Comparison of ENCODE assay signal across 9 mouse cellular contexts in the genomic region with DNA sequence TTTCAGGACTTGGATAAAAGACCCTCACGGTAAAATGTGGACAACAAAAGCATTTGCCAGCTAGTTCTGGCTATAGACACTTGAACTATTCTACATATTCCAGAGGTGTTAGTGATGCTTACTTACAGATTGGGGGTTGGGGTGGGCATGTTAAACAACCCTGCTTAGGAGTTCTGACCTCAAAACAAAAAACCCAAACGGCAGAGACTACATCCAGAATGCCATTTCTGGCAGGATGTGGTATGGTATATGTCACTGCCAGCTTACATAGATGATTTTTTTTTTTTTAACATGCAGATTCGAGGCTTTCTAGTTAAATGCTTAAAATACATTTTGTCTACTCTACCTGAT. TPM values are rescaled to one million over a fixed set of nuclear protein-coding genes. Genes with fewer than 3 reads are reported as not detected.
DNase-seq lines count a peak whose midpoint lies in the region; ATAC-seq and TF ChIP-seq lines count a peak whose summit lies in the region.
"Had no signal": no experiment of that assay in that cellular context is flagged by ENCODE, and none has a peak within 500 bp of the region (broad histone marks: within the 10 kb centered on the region; RNA-seq: fewer than 3 reads in every experiment).

No protein-coding gene starts in this region.

- no peaks in the 10 kb centered on the region; the same call in 1 of the 2 replicates for H3K4me1 ChIP-seq in embryonic fibroblast, embryonic 13.5 days (ENCODE audit: control insufficient read depth, insufficient read depth, low read length)
- H3K4me1 ChIP-seq in limb, embryonic 12.5 days (replicated peaks) = peaks cover 18% of the 10 kb centered on the region

- no peak overlapping the region for H3K27ac ChIP-seq in embryonic fibroblast, embryonic 13.5 days (ENCODE audit: insufficient read depth, low read length)
- no peak overlapping the region for H3K27ac ChIP-seq in limb, embryonic 12.5 days

- peak overlapping the region; percentile 69 for H3K4me3 ChIP-seq in embryonic fibroblast, embryonic 13.5 days (ENCODE audit: insufficient read depth, low read length)
- peak overlapping the region; percentile 96 for H3K4me3 ChIP-seq in limb, embryonic 12.5 days (replicated peaks)

- no peak for TF ChIP-seq CTCF in embryonic fibroblast, embryonic 13.5 days (IDR thresholded peaks at IDR 0.05; ENCODE audit: borderline replicate concordance, insufficient read depth, low read length)

- DNase-seq in embryo, embryonic 10 days (ENCODE audit: low spot score) = peak; percentile 14
- no peak for DNase-seq in embryo, embryonic 10.5 days (ENCODE audit: low spot score)
- peak; percentile 6 for DNase-seq in retina, postnatal 1 day
- no peak for DNase-seq in cerebellum, postnatal 25 days
- no peak for DNase-seq in cerebellum, adult 11 months

- WGBS in limb, embryonic 12.5 days = 10% methylated on average over 3 of the region's 3 CpGs

- no peaks in the 10 kb centered on the region for H3K27me3 ChIP-seq in limb, embryonic 12.5 days
- H3K27me3 ChIP-seq: Patski had no signal

- TF ChIP-seq POLR2A in embryonic fibroblast, embryonic 13.5 days (IDR thresholded peaks at IDR 0.05; ENCODE audit: low read depth, low read length) = no peak

- H3K4me2 ChIP-seq in limb, embryonic 12.5 days = peak overlapping the region; percentile 68

- H3K9ac ChIP-seq in limb, embryonic 12.5 days (replicated peaks) = peak overlapping the region; percentile 100

- H3K9me3 ChIP-seq in limb, embryonic 12.5 days = no peaks in the 10 kb centered on the region

- ATAC-seq in CD4-positive, CD25-positive, alpha-beta regulatory T cell, adult 4 months = peak; percentile 52
- no peak for ATAC-seq in limb, embryonic 12.5 days (ENCODE audit: insufficient number of reproducible peaks, insufficient read depth, low FRiP score, low TSS enrichment, low read depth)

- no peaks in the 10 kb centered on the region for H3K36me3 ChIP-seq in limb, embryonic 12.5 days

RNA-seq across cellular contexts. Expression of gene Rbm33, which starts 1.0 kb away (rescaled TPM):
- polyA plus RNA-seq in CD4-positive, CD25-positive, alpha-beta regulatory T cell, adult 4 months (2017; shearing (Covaris generic)) = 10 to 100 TPM; 13.2 to 13.5 TPM
- polyA plus RNA-seq in embryonic fibroblast, embryonic 13.5 days (2011; ENCODE audit: insufficient read length, low read depth, missing spikeins) = 24.2 and 26.4 TPM in 2 replicates
- 16.0 and 18.1 TPM in 2 replicates for polyA plus RNA-seq in limb, embryonic 12.5 days (2016; fragmentation: Nextera tagmentation; extraction: Ambion mirVana)

Comparison
In these comparisons a context has a peak if more than half of its experiments do, and no peak if none do; other contexts are left out.
1. DNase-seq: peak in embryo, embryonic 10 days (single experiment) and retina, postnatal 1 day (single experiment); none in embryo, embryonic 10.5 days (single experiment), cerebellum, postnatal 25 days (0 of 2) and cerebellum, adult 11 months (single experiment).